ENCODE assay signal across 16 mouse cellular contexts in genomic region chr11:84570392-84570791, GRCm38 (mm10). TPM values are rescaled to one million over a fixed set of nuclear protein-coding genes. Genes with fewer than 3 reads are reported as not detected.
DNase-seq lines count a peak whose midpoint lies in the region; ATAC-seq and TF ChIP-seq lines count a peak whose summit lies in the region.
"Had no signal": no experiment of that assay in that cellular context is flagged by ENCODE, and none has a peak within 500 bp of the region (broad histone marks: within the 10 kb centered on the region; RNA-seq: fewer than 3 reads in every experiment).

No protein-coding gene starts in this region.

- intact Hi-C loops in heart, postnatal 36 days (cut with DNase I): no loop called here

- WGBS in limb, embryonic 13.5 days: 51% methylated on average over 12 of the region's 12 CpGs
- 60% methylated on average over 12 of the region's 12 CpGs for WGBS in limb, embryonic 10.5 days
- WGBS in embryonic facial prominence, embryonic 15.5 days: 66% methylated on average over 12 of the region's 12 CpGs
- 25% methylated on average over 12 of the region's 12 CpGs for WGBS in hindbrain, embryonic 14.5 days
- WGBS in midbrain, postnatal 0 days: 33% methylated on average over 12 of the region's 12 CpGs
- WGBS in heart, embryonic 12.5 days: 57% methylated on average over 12 of the region's 12 CpGs

- peaks cover 28% of the 10 kb centered on the region for H3K27me3 ChIP-seq in limb, embryonic 13.5 days
- H3K27me3 ChIP-seq in limb, embryonic 10.5 days (ENCODE audit: low read depth, poor library complexity, severe bottlenecking): peaks cover 79% of the 10 kb centered on the region
- H3K27me3 ChIP-seq in embryonic facial prominence, embryonic 15.5 days: peaks cover 31% of the 10 kb centered on the region
- H3K27me3 ChIP-seq in hindbrain, embryonic 14.5 days (ENCODE audit: control insufficient read depth, insufficient read depth, low read length): no peaks in the 10 kb centered on the region
- H3K27me3 ChIP-seq in midbrain, postnatal 0 days (ENCODE audit: insufficient read depth, low read length): no peaks in the 10 kb centered on the region
- H3K27me3 ChIP-seq in heart, embryonic 12.5 days (replicated peaks): peaks cover 35% of the 10 kb centered on the region

- H3K9me3 ChIP-seq in limb, embryonic 13.5 days: no peaks in the 10 kb centered on the region
- no peaks in the 10 kb centered on the region for H3K9me3 ChIP-seq in limb, embryonic 10.5 days (replicated peaks)
- H3K9me3 ChIP-seq in embryonic facial prominence, embryonic 15.5 days (replicated peaks): no peaks in the 10 kb centered on the region
- no peaks in the 10 kb centered on the region for H3K9me3 ChIP-seq in hindbrain, embryonic 14.5 days (ENCODE audit: control insufficient read depth, low read length)
- H3K9me3 ChIP-seq in midbrain, postnatal 0 days (ENCODE audit: low read length): no peaks in the 10 kb centered on the region
- no peaks in the 10 kb centered on the region for H3K9me3 ChIP-seq in heart, embryonic 12.5 days (replicated peaks)

- no peak for DNase-seq in limb, embryonic 10.5 days (ENCODE audit: low spot score)
- DNase-seq in hindbrain, embryonic 14.5 days (ENCODE audit: low spot score): no peak
- DNase-seq in midbrain, postnatal 0 days (ENCODE audit: low spot score): peak; percentile 82
- DNase-seq in urinary bladder, postnatal 4 days (ENCODE audit: low spot score in 2 of 2): no peak
- no peak for DNase-seq in heart, postnatal 36 days
- DNase-seq: B cell, adult 2 months; heart, adult 11 months; kidney, postnatal 14 days; liver, postnatal 0 days; thymus, postnatal 14 days had no signal

- no peak overlapping the region for H3K4me2 ChIP-seq in limb, embryonic 13.5 days (replicated peaks)
- H3K4me2 ChIP-seq in embryonic facial prominence, embryonic 15.5 days (replicated peaks): no peak overlapping the region
- H3K4me2 ChIP-seq in hindbrain, embryonic 14.5 days (replicated peaks): peak overlapping the region; percentile 8
- H3K4me2 ChIP-seq in midbrain, postnatal 0 days (ENCODE audit: low read depth, low read length, poor library complexity, severe bottlenecking): peak overlapping the region; percentile 18; the same call in 1 of the 2 replicates
- H3K4me2 ChIP-seq in heart, embryonic 12.5 days: no peak overlapping the region

- H3K9ac ChIP-seq in limb, embryonic 13.5 days: no peak overlapping the region
- no peak overlapping the region for H3K9ac ChIP-seq in embryonic facial prominence, embryonic 15.5 days
- peak overlapping the region; percentile 21; the same call in 1 of the 2 replicates for H3K9ac ChIP-seq in hindbrain, embryonic 14.5 days
- no peak overlapping the region for H3K9ac ChIP-seq in midbrain, postnatal 0 days (replicated peaks; ENCODE audit: low read length, poor library complexity, severe bottlenecking)
- no peak overlapping the region for H3K9ac ChIP-seq in heart, embryonic 12.5 days
- H3K9ac ChIP-seq: liver, postnatal 0 days had no signal

- no peak overlapping the region for H3K4me3 ChIP-seq in limb, embryonic 13.5 days
- H3K4me3 ChIP-seq in limb, embryonic 10.5 days: no peak overlapping the region
- H3K4me3 ChIP-seq in embryonic facial prominence, embryonic 15.5 days (replicated peaks): no peak overlapping the region
- H3K4me3 ChIP-seq in hindbrain, embryonic 14.5 days (replicated peaks; ENCODE audit: low read length): no peak overlapping the region
- no peak overlapping the region for H3K4me3 ChIP-seq in midbrain, postnatal 0 days (ENCODE audit: low read depth, low read length)
- no peak overlapping the region for H3K4me3 ChIP-seq in heart, embryonic 12.5 days

- no peaks in the 10 kb centered on the region for H3K36me3 ChIP-seq in limb, embryonic 13.5 days
- H3K36me3 ChIP-seq in limb, embryonic 10.5 days: no peaks in the 10 kb centered on the region
- H3K36me3 ChIP-seq in embryonic facial prominence, embryonic 15.5 days: no peaks in the 10 kb centered on the region
- no peaks in the 10 kb centered on the region for H3K36me3 ChIP-seq in hindbrain, embryonic 14.5 days (replicated peaks; ENCODE audit: control insufficient read depth, insufficient read depth)
- H3K36me3 ChIP-seq in midbrain, postnatal 0 days (ENCODE audit: insufficient read depth, low read length): no peaks in the 10 kb centered on the region
- no peaks in the 10 kb centered on the region for H3K36me3 ChIP-seq in heart, embryonic 12.5 days

- peak; percentile 75 for ATAC-seq in limb, embryonic 13.5 days (ENCODE audit: low FRiP score, low read depth)
- peak; percentile 74 for ATAC-seq in embryonic facial prominence, embryonic 15.5 days (ENCODE audit: insufficient number of reproducible peaks, low FRiP score, low TSS enrichment, low read depth)
- 0 out of 2 replicates have a peak, but pooled peaks have one; percentile 12 for ATAC-seq in hindbrain, embryonic 14.5 days (ENCODE audit: low FRiP score)
- peak; percentile 27; the same call in 1 of the 2 replicates for ATAC-seq in midbrain, postnatal 0 days (ENCODE audit: low FRiP score)
- no peak for ATAC-seq in heart, embryonic 12.5 days (ENCODE audit: insufficient number of reproducible peaks, low FRiP score)
- ATAC-seq: liver, postnatal 0 days had no signal

- peaks cover 3% of the 10 kb centered on the region for H3K4me1 ChIP-seq in limb, embryonic 13.5 days
- H3K4me1 ChIP-seq in limb, embryonic 10.5 days: peaks cover 26% of the 10 kb centered on the region
- H3K4me1 ChIP-seq in embryonic facial prominence, embryonic 15.5 days: peaks cover 25% of the 10 kb centered on the region
- H3K4me1 ChIP-seq in hindbrain, embryonic 14.5 days (replicated peaks; ENCODE audit: control insufficient read depth, insufficient read depth, low read length): peaks cover 39% of the 10 kb centered on the region
- peaks cover 20% of the 10 kb centered on the region; the same call in 1 of the 2 replicates for H3K4me1 ChIP-seq in midbrain, postnatal 0 days (ENCODE audit: insufficient read depth, low read length)
- H3K4me1 ChIP-seq in heart, embryonic 12.5 days (replicated peaks): 0 out of 2 replicates have a peak, but pooled peaks cover 3% of the 10 kb centered on the region

- no peak for TF ChIP-seq CTCF in midbrain, postnatal 0 days (IDR thresholded peaks at IDR 0.05)

- no peak overlapping the region for H3K27ac ChIP-seq in limb, embryonic 13.5 days
- H3K27ac ChIP-seq in limb, embryonic 10.5 days: no peak overlapping the region
- no peak overlapping the region for H3K27ac ChIP-seq in embryonic facial prominence, embryonic 15.5 days (replicated peaks)
- H3K27ac ChIP-seq in hindbrain, embryonic 14.5 days: peak overlapping the region; percentile 28
- H3K27ac ChIP-seq in midbrain, postnatal 0 days (ENCODE audit: low read depth, low read length): no peak overlapping the region
- no peak overlapping the region for H3K27ac ChIP-seq in heart, embryonic 12.5 days (ENCODE audit: poor library complexity, severe bottlenecking)

RNA-seq across cellular contexts. Expression of gene Lhx1, which starts 45.1 kb away (rescaled TPM):
- polyA plus RNA-seq in limb, embryonic 13.5 days (2015; fragmentation: Nextera tagmentation; extraction: Ambion mirVana): 0.06 and 0.17 TPM in 2 replicates
- polyA plus RNA-seq in limb, embryonic 10.5 days (2016; fragmentation: Nextera tagmentation; extraction: Ambion mirVana): 0.16 and 0.31 TPM in 2 replicates
- 0.13 and 0.15 TPM in 2 replicates for polyA plus RNA-seq in embryonic facial prominence, embryonic 15.5 days (2015; fragmentation: Nextera tagmentation; extraction: Ambion mirVana)
- polyA plus RNA-seq in hindbrain, embryonic 14.5 days (2014; fragmentation: Nextera tagmentation; extraction: Ambion mirVana): 43.2 and 46.4 TPM in 2 replicates
- total RNA-seq in midbrain, postnatal 0 days (2014; rRNA removed): 34.2 and 44.9 TPM in 2 replicates
- polyA plus RNA-seq in midbrain, postnatal 0 days (2015; fragmentation: Nextera tagmentation; extraction: Ambion mirVana): 21.3 and 22.5 TPM in 2 replicates
- 0.05 TPM in 2 replicates for polyA plus RNA-seq in heart, embryonic 12.5 days (2016; fragmentation: Nextera tagmentation; extraction: Ambion mirVana)
- not detected for total RNA-seq in heart, postnatal 36 days (2021)
- total RNA-seq: common myeloid progenitor, adult 5-6 weeks; megakaryocyte-erythroid progenitor cell, adult 5-6 weeks had no signal
- polyA plus RNA-seq: spleen, adult 2 months had no signal

RNA-seq across cellular contexts. Expression of gene Aatf, which starts 57.1 kb away (rescaled TPM):
- 54.1 and 55.7 TPM in 2 replicates for polyA plus RNA-seq in limb, embryonic 13.5 days (2015; fragmentation: Nextera tagmentation; extraction: Ambion mirVana)
- polyA plus RNA-seq in limb, embryonic 10.5 days (2016; fragmentation: Nextera tagmentation; extraction: Ambion mirVana): 52.5 and 56.7 TPM in 2 replicates
- polyA plus RNA-seq in embryonic facial prominence, embryonic 15.5 days (2015; fragmentation: Nextera tagmentation; extraction: Ambion mirVana): 43.3 and 49.4 TPM in 2 replicates
- polyA plus RNA-seq in hindbrain, embryonic 14.5 days (2014; fragmentation: Nextera tagmentation; extraction: Ambion mirVana): 44.5 and 45.3 TPM in 2 replicates
- 24.8 and 27.3 TPM in 2 replicates for total RNA-seq in midbrain, postnatal 0 days (2014; rRNA removed)
- 34.9 and 39.2 TPM in 2 replicates for polyA plus RNA-seq in midbrain, postnatal 0 days (2015; fragmentation: Nextera tagmentation; extraction: Ambion mirVana)
- polyA plus RNA-seq in heart, embryonic 12.5 days (2016; fragmentation: Nextera tagmentation; extraction: Ambion mirVana): 28.6 and 29.4 TPM in 2 replicates
- total RNA-seq in heart, postnatal 36 days (2021): 10 to 100 TPM; 13.3 to 14.9 TPM

Comparison
In these comparisons a context has a peak if more than half of its experiments do, and no peak if none do; other contexts are left out.
1. H3K4me2 ChIP-seq: peak in hindbrain, embryonic 14.5 days (single experiment) and midbrain, postnatal 0 days (single experiment); none in limb, embryonic 13.5 days (single experiment), embryonic facial prominence, embryonic 15.5 days (single experiment) and heart, embryonic 12.5 days (single experiment).
2. RNA of gene Lhx1, which starts 45.1 kb away (polyA plus RNA-seq): 43.2 to 46.4 TPM in hindbrain, embryonic 14.5 days and 21.3 to 22.5 TPM in midbrain, postnatal 0 days; 0.16 to 0.31 TPM in limb, embryonic 10.5 days, 0.13 to 0.15 TPM in embryonic facial prominence, embryonic 15.5 days, 0.06 to 0.17 TPM in limb, embryonic 13.5 days and 0.05 TPM in heart, embryonic 12.5 days; every median in the first group is over 10 times any median in the second.